Mouse (Mus musculus): Measurements from ENCODE around the gene Cd3eap. TPM values are rescaled to one million over a fixed set of nuclear protein-coding genes. Genes with fewer than 3 reads are reported as not detected.

The Cd3eap gene
- polyA plus RNA-seq, 1 experiment: 14.6 TPM

DNA sequence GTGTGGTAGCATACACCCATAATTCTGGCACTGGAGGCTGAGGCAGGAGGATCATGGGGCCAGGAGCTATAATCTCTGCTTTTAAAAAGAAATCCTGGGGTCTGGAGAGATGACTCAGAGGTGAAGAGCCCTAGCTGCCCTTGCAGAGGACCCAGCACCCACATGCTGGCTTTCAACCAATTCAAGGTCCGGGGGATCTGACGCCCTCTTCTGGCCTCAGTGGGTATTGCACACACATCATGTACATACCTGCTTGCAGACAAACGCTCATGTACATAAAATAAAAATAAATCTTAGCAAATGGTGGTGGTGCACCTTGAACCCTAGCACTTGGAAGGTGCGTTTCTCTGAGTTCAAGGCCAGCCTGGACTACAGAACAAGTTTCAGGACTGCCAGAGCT lies 41.7 kb upstream of the Cd3eap start:
- TF ChIP-seq EP300 (IDR thresholded peaks at IDR 0.05; ENCODE audit: insufficient read depth, low read depth, low read length) (no peak), CTCF (IDR thresholded peaks at IDR 0.05; ENCODE audit: low read depth, low read length) (peak; percentile 42)
- no peaks in the 10 kb centered on the region for H3K27me3 ChIP-seq (ENCODE audit: control insufficient read depth, insufficient read depth, low read length, poor library complexity, severe bottlenecking)
- no peaks in the 10 kb centered on the region for H3K4me1 ChIP-seq (ENCODE audit: control insufficient read depth, insufficient read depth, low read length)
- no peaks in the 10 kb centered on the region; the same call in 1 of the 2 replicates for H3K9me3 ChIP-seq (replicated peaks; ENCODE audit: control insufficient read depth, insufficient read depth, low read length, poor library complexity, severe bottlenecking)
- H3K27ac ChIP-seq (ENCODE audit: insufficient read depth, low read length): no peak overlapping the region
- H3K4me3 ChIP-seq (ENCODE audit: low read depth, low read length): no peak overlapping the region
- no peaks in the 10 kb centered on the region for H3K36me3 ChIP-seq (ENCODE audit: control insufficient read depth, insufficient read depth, low read length, poor library complexity, severe bottlenecking)
- H3K9ac ChIP-seq (ENCODE audit: low read depth, poor library complexity, severe bottlenecking): no peak overlapping the region

DNA sequence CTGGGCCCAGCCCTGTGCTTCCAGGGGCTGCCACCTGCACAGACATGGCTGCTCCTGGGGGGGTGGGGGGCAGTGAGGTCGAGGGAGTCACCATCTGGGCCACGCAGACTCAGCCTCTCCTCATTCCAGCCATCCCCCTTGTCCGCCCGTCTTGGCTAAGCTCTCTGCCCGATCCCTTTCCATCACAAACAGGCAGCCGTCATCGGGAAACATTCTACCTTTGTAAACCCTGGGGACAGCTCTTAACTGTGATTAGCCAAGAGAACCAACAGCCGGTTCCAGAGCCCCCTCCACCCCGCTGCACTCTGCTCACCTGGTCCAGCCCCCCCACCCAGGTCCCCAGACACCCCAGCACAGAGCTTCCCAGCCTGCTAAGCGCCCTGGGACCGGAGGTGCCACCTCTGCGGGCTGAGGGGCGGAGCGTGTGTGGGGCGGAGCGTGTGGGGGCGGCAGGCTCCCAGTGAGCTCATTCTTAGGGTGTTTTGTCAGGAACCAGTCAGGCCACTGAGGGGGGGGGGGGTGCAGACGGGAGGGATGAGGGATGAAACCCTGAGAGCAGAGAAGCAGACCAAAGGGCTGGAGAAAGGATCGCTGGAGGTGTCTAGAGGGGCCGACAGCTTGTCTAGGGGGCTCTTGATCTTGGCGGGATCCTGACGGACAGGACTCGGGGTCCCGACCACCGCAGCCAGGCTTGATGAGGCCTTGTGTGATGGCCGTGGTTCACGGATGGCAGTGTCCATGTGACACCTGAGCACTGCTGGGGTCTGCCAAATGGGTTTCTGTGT lies 40.4 kb upstream of the Cd3eap start:
- Histone ChIP-seq H3K9me3 (replicated peaks; ENCODE audit: control insufficient read depth, insufficient read depth, low read length, poor library complexity, severe bottlenecking) (no peaks in the 10 kb centered on the region; the same call in 1 of the 2 replicates), H3K27ac (ENCODE audit: insufficient read depth, low read length) (no peak overlapping the region), H3K36me3 (ENCODE audit: control insufficient read depth, insufficient read depth, low read length, poor library complexity, severe bottlenecking) (peaks cover 6% of the 10 kb centered on the region; the same call in 1 of the 2 replicates), H3K27me3 (ENCODE audit: control insufficient read depth, insufficient read depth, low read length, poor library complexity, severe bottlenecking) (no peaks in the 10 kb centered on the region), H3K4me1 (ENCODE audit: control insufficient read depth, insufficient read depth, low read length) (no peaks in the 10 kb centered on the region), H3K9ac (ENCODE audit: low read depth, poor library complexity, severe bottlenecking) (peak overlapping the region; percentile 60), H3K4me3 (ENCODE audit: low read depth, low read length) (peak overlapping the region; percentile 70)
- TF ChIP-seq CTCF (IDR thresholded peaks at IDR 0.05; ENCODE audit: low read depth, low read length) (no peak), POLR2A (IDR thresholded peaks at IDR 0.05; ENCODE audit: insufficient read depth, low read length) (peak; percentile 11)

GRCm38 (mm10) chr7:19394484-19394883 lies 35.2 kb upstream of the Cd3eap start:
- no peak overlapping the region for H3K27ac ChIP-seq (ENCODE audit: insufficient read depth, low read length)
- no peaks in the 10 kb centered on the region for H3K27me3 ChIP-seq (ENCODE audit: control insufficient read depth, insufficient read depth, low read length, poor library complexity, severe bottlenecking)
- no peaks in the 10 kb centered on the region for H3K9me3 ChIP-seq (replicated peaks; ENCODE audit: control insufficient read depth, insufficient read depth, low read length, poor library complexity, severe bottlenecking)
- H3K9ac ChIP-seq (ENCODE audit: low read depth, poor library complexity, severe bottlenecking): no peak overlapping the region
- TF ChIP-seq POLR2A (IDR thresholded peaks at IDR 0.05; ENCODE audit: insufficient read depth, low read length) (no peak), EP300 (IDR thresholded peaks at IDR 0.05; ENCODE audit: insufficient read depth, low read depth, low read length) (no peak), CTCF (IDR thresholded peaks at IDR 0.05; ENCODE audit: low read depth, low read length) (no peak)
- H3K4me3 ChIP-seq (ENCODE audit: low read depth, low read length): no peak overlapping the region
- peaks cover 22% of the 10 kb centered on the region for H3K36me3 ChIP-seq (ENCODE audit: control insufficient read depth, insufficient read depth, low read length, poor library complexity, severe bottlenecking)
- H3K4me1 ChIP-seq (ENCODE audit: control insufficient read depth, insufficient read depth, low read length): no peaks in the 10 kb centered on the region

GRCm38 (mm10) chr7:19388699-19389413 lies 29.6 kb upstream of the Cd3eap start:
- no peak for TF ChIP-seq POLR2A (IDR thresholded peaks at IDR 0.05; ENCODE audit: insufficient read depth, low read length)
- no peak for TF ChIP-seq CTCF (IDR thresholded peaks at IDR 0.05; ENCODE audit: low read depth, low read length)
- TF ChIP-seq EP300 (IDR thresholded peaks at IDR 0.05; ENCODE audit: insufficient read depth, low read depth, low read length): no peak
- H3K36me3 ChIP-seq (ENCODE audit: control insufficient read depth, insufficient read depth, low read length, poor library complexity, severe bottlenecking): peaks cover 33% of the 10 kb centered on the region
- H3K4me3 ChIP-seq (ENCODE audit: low read depth, low read length): no peak overlapping the region
- H3K27me3 ChIP-seq (ENCODE audit: control insufficient read depth, insufficient read depth, low read length, poor library complexity, severe bottlenecking): no peaks in the 10 kb centered on the region
- no peaks in the 10 kb centered on the region for H3K4me1 ChIP-seq (ENCODE audit: control insufficient read depth, insufficient read depth, low read length)
- H3K27ac ChIP-seq (ENCODE audit: insufficient read depth, low read length): no peak overlapping the region
- no peak overlapping the region for H3K9ac ChIP-seq (ENCODE audit: low read depth, poor library complexity, severe bottlenecking)
- H3K9me3 ChIP-seq (replicated peaks; ENCODE audit: control insufficient read depth, insufficient read depth, low read length, poor library complexity, severe bottlenecking): no peaks in the 10 kb centered on the region

DNA sequence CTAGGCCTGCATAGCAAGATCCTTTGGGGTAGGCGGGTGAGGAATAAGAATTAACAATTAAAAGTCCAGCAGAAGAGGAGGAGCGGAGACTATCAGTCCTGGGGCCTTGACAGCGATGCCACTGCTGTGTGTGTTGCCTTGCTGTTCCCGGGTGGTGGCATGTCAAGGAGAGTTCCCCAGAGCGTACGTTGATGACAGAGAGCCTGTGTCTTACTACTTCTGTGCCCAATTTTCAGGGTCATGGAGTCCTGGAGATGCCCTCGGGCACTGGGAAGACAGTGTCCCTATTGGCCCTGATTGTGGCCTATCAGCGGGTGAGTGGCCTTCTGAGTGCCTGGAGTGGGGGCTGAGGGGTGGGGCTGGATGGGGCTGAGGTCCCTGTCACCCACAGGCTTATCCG lies 24.4 kb upstream of the Cd3eap start:
- Histone ChIP-seq H3K9me3 (replicated peaks; ENCODE audit: control insufficient read depth, insufficient read depth, low read length, poor library complexity, severe bottlenecking) (no peaks in the 10 kb centered on the region), H3K27me3 (ENCODE audit: control insufficient read depth, insufficient read depth, low read length, poor library complexity, severe bottlenecking) (no peaks in the 10 kb centered on the region), H3K4me1 (ENCODE audit: control insufficient read depth, insufficient read depth, low read length) (no peaks in the 10 kb centered on the region), H3K4me3 (ENCODE audit: low read depth, low read length) (no peak overlapping the region), H3K36me3 (ENCODE audit: control insufficient read depth, insufficient read depth, low read length, poor library complexity, severe bottlenecking) (peaks cover 17% of the 10 kb centered on the region), H3K27ac (ENCODE audit: insufficient read depth, low read length) (no peak overlapping the region), H3K9ac (ENCODE audit: low read depth, poor library complexity, severe bottlenecking) (no peak overlapping the region)
- TF ChIP-seq CTCF (IDR thresholded peaks at IDR 0.05; ENCODE audit: low read depth, low read length) (no peak), POLR2A (IDR thresholded peaks at IDR 0.05; ENCODE audit: insufficient read depth, low read length) (no peak), EP300 (IDR thresholded peaks at IDR 0.05; ENCODE audit: insufficient read depth, low read depth, low read length) (no peak)

DNA sequence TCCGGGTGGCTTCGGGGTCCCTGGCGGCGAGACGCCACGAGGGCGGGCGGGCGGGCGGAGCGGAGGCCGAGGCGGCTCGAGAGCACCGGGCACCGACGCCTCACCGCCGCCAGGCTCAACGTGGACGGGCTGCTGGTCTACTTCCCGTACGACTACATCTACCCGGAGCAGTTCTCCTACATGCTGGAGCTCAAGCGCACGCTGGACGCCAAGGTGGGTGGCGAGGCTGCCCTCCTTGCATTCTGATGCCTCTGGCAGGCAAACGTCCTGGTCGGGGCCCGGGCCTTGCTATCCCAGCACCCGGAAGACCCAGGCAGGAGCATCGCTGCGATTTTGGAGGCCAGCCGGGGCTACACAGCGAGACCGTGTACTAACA lies 22.9 kb upstream of the Cd3eap start:
- no peak overlapping the region for H3K27ac ChIP-seq (ENCODE audit: insufficient read depth, low read length)
- no peaks in the 10 kb centered on the region for H3K4me1 ChIP-seq (ENCODE audit: control insufficient read depth, insufficient read depth, low read length)
- peak overlapping the region; percentile 89 for H3K4me3 ChIP-seq (ENCODE audit: low read depth, low read length)
- no peaks in the 10 kb centered on the region for H3K9me3 ChIP-seq (replicated peaks; ENCODE audit: control insufficient read depth, insufficient read depth, low read length, poor library complexity, severe bottlenecking)
- TF ChIP-seq EP300 (IDR thresholded peaks at IDR 0.05; ENCODE audit: insufficient read depth, low read depth, low read length) (no peak), POLR2A (IDR thresholded peaks at IDR 0.05; ENCODE audit: insufficient read depth, low read length) (no peak), CTCF (IDR thresholded peaks at IDR 0.05; ENCODE audit: low read depth, low read length) (no peak)
- peaks cover 9% of the 10 kb centered on the region for H3K36me3 ChIP-seq (ENCODE audit: control insufficient read depth, insufficient read depth, low read length, poor library complexity, severe bottlenecking)
- peak overlapping the region; percentile 73 for H3K9ac ChIP-seq (ENCODE audit: low read depth, poor library complexity, severe bottlenecking)
- no peaks in the 10 kb centered on the region for H3K27me3 ChIP-seq (ENCODE audit: control insufficient read depth, insufficient read depth, low read length, poor library complexity, severe bottlenecking)

All from ES-Bruce4 (cell line).